Comparison of ENCODE assay signal across 16 mouse cellular contexts in genomic region chrX:100797851-100798527, GRCm38 (mm10). TPM values are rescaled to one million over a fixed set of nuclear protein-coding genes. Genes with fewer than 3 reads are reported as not detected.
DNase-seq lines count a peak whose midpoint lies in the region; ATAC-seq and TF ChIP-seq lines count a peak whose summit lies in the region.
"Had no signal": no experiment of that assay in that cellular context is flagged by ENCODE, and none has a peak within 500 bp of the region (broad histone marks: within the 10 kb centered on the region; RNA-seq: fewer than 3 reads in every experiment).

No protein-coding gene starts in this region.

- H3K4me2 ChIP-seq in heart, embryonic 12.5 days: no peak overlapping the region
- H3K4me2 ChIP-seq: kidney, embryonic 15.5 days; neural tube, embryonic 15.5 days had no signal

- intact Hi-C loops in heart, adult 2 months (cut with DNase I): no loop called here
- intact Hi-C loops in left cerebral cortex, postnatal 14 days (cut with DNase I): no loop called here

- H3K27ac ChIP-seq in heart, embryonic 12.5 days (ENCODE audit: poor library complexity, severe bottlenecking): peak overlapping the region; percentile 51
- H3K27ac ChIP-seq in heart, adult 2 months: no peak overlapping the region
- H3K27ac ChIP-seq: hindbrain, postnatal 0 days; kidney, embryonic 15.5 days; neural tube, embryonic 15.5 days had no signal

- ATAC-seq in heart, embryonic 12.5 days (ENCODE audit: insufficient number of reproducible peaks, low FRiP score): no peak
- ATAC-seq: hindbrain, postnatal 0 days had no signal

- 57% methylated on average over 7 of the region's 7 CpGs for WGBS in heart, embryonic 12.5 days
- WGBS in heart, adult 2 months: 58% methylated on average over 7 of the region's 7 CpGs

- H3K36me3 ChIP-seq in heart, embryonic 12.5 days: 0 out of 2 replicates have a peak, but pooled peaks cover 7% of the 10 kb centered on the region
- H3K36me3 ChIP-seq in heart, adult 2 months (ENCODE audit: control insufficient read depth, insufficient read depth, low read length): no peaks in the 10 kb centered on the region
- H3K36me3 ChIP-seq: G1E had no signal

- H3K9me3 ChIP-seq in heart, embryonic 12.5 days (replicated peaks): no peaks in the 10 kb centered on the region
- H3K9me3 ChIP-seq: G1E; kidney, embryonic 15.5 days; neural tube, embryonic 15.5 days had no signal

- H3K4me3 ChIP-seq in heart, embryonic 12.5 days: no peak overlapping the region
- H3K4me3 ChIP-seq in heart, adult 2 months: no peak overlapping the region
- H3K4me3 ChIP-seq: kidney, embryonic 15.5 days; neural tube, embryonic 15.5 days had no signal

- H3K79me2 ChIP-seq in heart, adult 2 months (replicated peaks; ENCODE audit: control insufficient read depth, insufficient read depth, low read length): no peaks in the 10 kb centered on the region

- TF ChIP-seq CTCF in heart, adult 2 months (IDR thresholded peaks at IDR 0.05): no peak

- TF ChIP-seq EP300 in heart, adult 2 months (IDR thresholded peaks at IDR 0.05; ENCODE audit: insufficient read depth, low read depth, low read length): no peak

- H3K4me1 ChIP-seq in heart, embryonic 12.5 days (replicated peaks): peaks cover 28% of the 10 kb centered on the region
- H3K4me1 ChIP-seq in heart, adult 2 months (ENCODE audit: control insufficient read depth, insufficient read depth, low read length): peaks cover 3% of the 10 kb centered on the region
- H3K4me1 ChIP-seq: neural tube, embryonic 15.5 days had no signal

- no peaks in the 10 kb centered on the region for H3K27me3 ChIP-seq in heart, embryonic 12.5 days (replicated peaks)
- H3K27me3 ChIP-seq in heart, adult 2 months (ENCODE audit: control insufficient read depth, insufficient read depth, low read length): no peaks in the 10 kb centered on the region
- H3K27me3 ChIP-seq: neural tube, embryonic 15.5 days had no signal

- no peak overlapping the region for H3K9ac ChIP-seq in heart, embryonic 12.5 days
- no peak overlapping the region for H3K9ac ChIP-seq in heart, adult 2 months (ENCODE audit: low read depth, low read length)
- H3K9ac ChIP-seq: kidney, embryonic 15.5 days; neural tube, embryonic 15.5 days had no signal

- no peak for DNase-seq in heart, adult 2 months
- peak; percentile 52 for DNase-seq in right cerebral cortex, postnatal 25 days
- no peak for DNase-seq in right cerebral cortex, postnatal 4 days
- DNase-seq in left cerebral cortex, postnatal 14 days (ENCODE audit: low spot score in 2 of 2): peak; percentile 36 to 61
- peak; percentile 56 for DNase-seq in telencephalon, adult 2 months (ENCODE audit: low read depth, low spot score)
- no peak for DNase-seq in embryo, embryonic 10.5 days (ENCODE audit: low spot score)
- DNase-seq in adrenal gland, adult 2 months: no peak
- DNase-seq: cerebellum, adult 8-10 months; heart, postnatal 4 days; lung, postnatal 14 days; thymus, postnatal 25 days had no signal

- TF ChIP-seq POLR2A in heart, adult 2 months (IDR thresholded peaks at IDR 0.05; ENCODE audit: insufficient read depth, low read depth, low read length): no peak

RNA-seq across cellular contexts. Expression of gene Dlg3, which starts 30.5 kb away (rescaled TPM):
- 4.7 and 5.1 TPM in 2 replicates for polyA plus RNA-seq in heart, embryonic 12.5 days (2016; fragmentation: Nextera tagmentation; extraction: Ambion mirVana)
- 1 to 10 TPM; 2.6 to 2.7 TPM for total RNA-seq in heart, adult 2 months (2021)
- polyA plus RNA-seq in heart, adult 2 months (2012; rRNA removed): 3.0 and 5.8 TPM in 2 replicates
- 100 to 1,000 TPM; 153 to 158 TPM for total RNA-seq in left cerebral cortex, postnatal 14 days (2021)
- 10 to 100 TPM; 33.3 to 48.6 TPM for total RNA-seq in adrenal gland, adult 2 months (2021)
- 7.1 TPM in 2 replicates for polyA plus RNA-seq in adrenal gland, adult 2 months (2012; rRNA removed)
- polyA plus RNA-seq: G1E had no signal

Comparison
In these comparisons a context has a peak if more than half of its experiments do, and no peak if none do; other contexts are left out.
1. DNase-seq: peak in right cerebral cortex, postnatal 25 days (single experiment), left cerebral cortex, postnatal 14 days (2 of 2) and telencephalon, adult 2 months (single experiment); none in heart, adult 2 months (0 of 2), right cerebral cortex, postnatal 4 days (single experiment), embryo, embryonic 10.5 days (single experiment) and adrenal gland, adult 2 months (single experiment).
2. RNA of gene Dlg3, which starts 30.5 kb away (total RNA-seq): 153 to 158 TPM in left cerebral cortex, postnatal 14 days and 33.3 to 48.6 TPM in adrenal gland, adult 2 months; 2.6 to 2.7 TPM in heart, adult 2 months; every median in the first group is over 4 times any median in the second.